Mouse (Mus musculus): ENCODE measurements at regions not wholly inside any gene's neighbourhood (a gene's known extent, or its start where the extent isn't known, plus 50 kb on each side); places are given as distances from the start of the nearest gene placed in this dataset.
"Not testable (repeated sequence)": the region's sequence is repeated elsewhere in the genome, so short reads cannot be mapped to it uniquely, and the experiment has no call there.

- DNase-seq (ENCODE audit: low spot score): no peak
- Histone ChIP-seq H3K9me3 (ENCODE audit: control insufficient read depth, low read length) (no peaks in the 10 kb centered on the region), H3K36me3 (ENCODE audit: control insufficient read depth, insufficient read depth, low read length) (no peaks in the 10 kb centered on the region), H3K4me1 (replicated peaks; ENCODE audit: control insufficient read depth, insufficient read depth, low read length) (no peaks in the 10 kb centered on the region), H3K27ac (ENCODE audit: low read depth, low read length) (no peak overlapping the region), H3K9ac (ENCODE audit: low read length) (no peak overlapping the region), H3K27me3 (ENCODE audit: control insufficient read depth, insufficient read depth, low read length) (no peaks in the 10 kb centered on the region), H3K4me2 (ENCODE audit: low read depth, low read length, severe bottlenecking) (no peak overlapping the region), H3K4me3 (ENCODE audit: low read depth, low read length) (no peak overlapping the region)
- WGBS: 86% methylated on average over 6 of the region's 6 CpGs
- no peak for ATAC-seq (replicated peaks; ENCODE audit: low FRiP score)
Measured at GRCm38 (mm10) chr6:31141486-31141885, 182.6 kb upstream of the Klf14 start.

DNA sequence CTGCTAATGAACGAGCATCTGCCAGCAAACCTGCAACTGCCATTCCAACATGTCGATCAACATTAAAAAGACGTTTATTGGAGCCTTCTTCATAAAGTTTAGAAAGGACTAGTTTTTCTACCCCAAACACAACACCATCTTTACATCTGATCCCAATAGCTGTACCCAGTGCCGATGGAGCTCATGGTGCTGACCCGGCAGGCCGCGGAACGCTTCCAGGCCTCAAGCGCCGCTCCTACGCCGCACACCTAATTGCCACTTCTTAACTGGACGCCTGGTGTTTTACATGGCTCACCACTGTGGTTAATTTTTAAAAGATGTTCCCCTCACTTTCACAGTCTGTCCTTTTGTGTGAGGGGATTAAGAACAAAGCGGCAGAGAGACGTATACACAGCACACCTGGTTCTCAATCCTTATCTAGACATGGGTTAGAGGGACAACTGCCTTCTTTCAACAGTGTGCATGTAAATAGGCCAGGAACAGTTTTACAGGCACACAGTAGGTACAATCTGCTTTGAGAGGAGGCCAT, 183.7 kb upstream of the Klf14 start:
- not testable (repeated sequence) for H3K4me2 ChIP-seq (ENCODE audit: low read depth, low read length, severe bottlenecking); DNase-seq (ENCODE audit: low spot score); H3K9ac ChIP-seq (ENCODE audit: low read length); H3K4me3 ChIP-seq (ENCODE audit: low read depth, low read length); H3K4me1 ChIP-seq (replicated peaks; ENCODE audit: control insufficient read depth, insufficient read depth, low read length); H3K27me3 ChIP-seq (ENCODE audit: control insufficient read depth, insufficient read depth, low read length); ATAC-seq (replicated peaks; ENCODE audit: low FRiP score); H3K36me3 ChIP-seq (ENCODE audit: control insufficient read depth, insufficient read depth, low read length); H3K9me3 ChIP-seq (ENCODE audit: control insufficient read depth, low read length); H3K27ac ChIP-seq (ENCODE audit: low read depth, low read length)
- WGBS: 90% methylated on average over 15 of the region's 15 CpGs

DNA sequence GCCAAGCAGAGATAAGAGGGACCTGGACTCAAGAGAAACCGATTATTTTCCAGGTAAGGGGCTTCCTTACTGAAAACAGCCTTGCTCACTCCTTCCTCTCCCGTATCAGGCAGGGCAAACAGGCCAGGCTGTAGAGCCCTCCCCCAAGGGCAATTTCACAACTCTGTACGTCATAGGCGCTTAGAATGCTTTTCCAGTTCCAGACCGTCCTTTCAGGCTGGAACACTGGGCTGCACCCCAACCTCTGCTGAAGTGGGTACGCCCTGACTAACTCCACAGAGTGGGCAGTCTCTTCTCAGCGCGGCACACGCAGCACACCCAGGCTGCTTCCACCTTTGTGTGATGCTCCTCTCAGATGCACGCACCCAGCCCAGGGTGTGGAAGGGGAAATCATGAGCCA, 186.8 kb upstream of the Klf14 start:
- no peaks in the 10 kb centered on the region for H3K27me3 ChIP-seq (ENCODE audit: control insufficient read depth, insufficient read depth, low read length)
- H3K9ac ChIP-seq (ENCODE audit: low read length): no peak overlapping the region
- no peak for ATAC-seq (replicated peaks; ENCODE audit: low FRiP score)
- DNase-seq (ENCODE audit: low spot score): no peak
- no peaks in the 10 kb centered on the region for H3K9me3 ChIP-seq (ENCODE audit: control insufficient read depth, low read length)
- H3K4me1 ChIP-seq (replicated peaks; ENCODE audit: control insufficient read depth, insufficient read depth, low read length): no peaks in the 10 kb centered on the region
- H3K4me3 ChIP-seq (ENCODE audit: low read depth, low read length): no peak overlapping the region
- WGBS: 86% methylated on average over 10 of the region's 10 CpGs
- H3K36me3 ChIP-seq (ENCODE audit: control insufficient read depth, insufficient read depth, low read length): no peaks in the 10 kb centered on the region
- no peak overlapping the region for H3K27ac ChIP-seq (ENCODE audit: low read depth, low read length)
- H3K4me2 ChIP-seq (ENCODE audit: low read depth, low read length, severe bottlenecking): no peak overlapping the region

GRCm38 (mm10) chr6:31146779-31147178, 187.9 kb upstream of the Klf14 start:
- whole genome bisulfite sequencing: 42% methylated on average over 5 of the region's 5 CpGs
- Histone ChIP-seq H3K27ac (ENCODE audit: low read depth, low read length) (no peak overlapping the region), H3K27me3 (ENCODE audit: control insufficient read depth, insufficient read depth, low read length) (no peaks in the 10 kb centered on the region), H3K4me1 (replicated peaks; ENCODE audit: control insufficient read depth, insufficient read depth, low read length) (no peaks in the 10 kb centered on the region), H3K4me3 (ENCODE audit: low read depth, low read length) (no peak overlapping the region), H3K9ac (ENCODE audit: low read length) (no peak overlapping the region), H3K9me3 (ENCODE audit: control insufficient read depth, low read length) (no peaks in the 10 kb centered on the region), H3K4me2 (ENCODE audit: low read depth, low read length, severe bottlenecking) (no peak overlapping the region), H3K36me3 (ENCODE audit: control insufficient read depth, insufficient read depth, low read length) (no peaks in the 10 kb centered on the region)
- ATAC-seq (replicated peaks; ENCODE audit: low FRiP score) (no peak), DNase-seq (ENCODE audit: low spot score) (no peak)

- Histone ChIP-seq H3K9ac (ENCODE audit: low read length) (no peak overlapping the region), H3K36me3 (ENCODE audit: control insufficient read depth, insufficient read depth, low read length) (no peaks in the 10 kb centered on the region), H3K27me3 (ENCODE audit: control insufficient read depth, insufficient read depth, low read length) (no peaks in the 10 kb centered on the region), H3K9me3 (ENCODE audit: control insufficient read depth, low read length) (no peaks in the 10 kb centered on the region), H3K27ac (ENCODE audit: low read depth, low read length) (no peak overlapping the region), H3K4me2 (ENCODE audit: low read depth, low read length, severe bottlenecking) (no peak overlapping the region), H3K4me1 (replicated peaks; ENCODE audit: control insufficient read depth, insufficient read depth, low read length) (no peaks in the 10 kb centered on the region), H3K4me3 (ENCODE audit: low read depth, low read length) (no peak overlapping the region)
- 82% methylated on average over 10 of the region's 10 CpGs for WGBS
- ATAC-seq (replicated peaks; ENCODE audit: low FRiP score): no peak
- no peak for DNase-seq (ENCODE audit: low spot score)
Measured at GRCm38 (mm10) chr6:31147682-31148081, 188.8 kb upstream of the Klf14 start.

DNA sequence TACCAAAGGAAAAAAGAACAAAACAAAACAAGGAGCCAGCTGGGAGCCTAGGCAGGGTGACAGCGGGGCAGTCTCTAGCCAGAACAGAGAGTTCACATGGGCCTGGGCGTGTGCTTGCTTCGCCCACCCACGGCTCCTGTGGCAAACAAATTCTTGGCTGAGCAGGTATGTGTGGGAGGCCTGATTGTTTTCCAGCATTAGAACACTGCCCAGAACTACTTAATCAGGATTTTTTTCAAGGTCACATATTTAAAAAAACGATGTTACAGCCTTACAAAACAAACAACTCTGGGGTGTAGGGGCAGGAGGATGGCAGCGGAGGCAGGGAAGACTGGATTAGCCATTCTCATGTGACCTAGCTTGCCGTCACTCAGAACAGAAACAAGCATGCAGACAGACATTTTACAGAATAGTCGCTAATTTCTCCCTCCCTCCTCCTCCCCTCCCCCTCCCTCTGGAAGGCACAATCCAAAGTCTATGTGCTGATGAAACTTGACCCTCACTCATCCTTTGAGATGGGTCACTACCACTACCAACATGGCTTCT, 189.5 kb upstream of the Klf14 start:
- H3K36me3 ChIP-seq (ENCODE audit: control insufficient read depth, insufficient read depth, low read length): no peaks in the 10 kb centered on the region
- H3K4me3 ChIP-seq (ENCODE audit: low read depth, low read length): no peak overlapping the region
- no peak for DNase-seq (ENCODE audit: low spot score)
- no peaks in the 10 kb centered on the region for H3K27me3 ChIP-seq (ENCODE audit: control insufficient read depth, insufficient read depth, low read length)
- H3K4me2 ChIP-seq (ENCODE audit: low read depth, low read length, severe bottlenecking): no peak overlapping the region
- H3K9ac ChIP-seq (ENCODE audit: low read length): no peak overlapping the region
- no peak overlapping the region for H3K27ac ChIP-seq (ENCODE audit: low read depth, low read length)
- H3K9me3 ChIP-seq (ENCODE audit: control insufficient read depth, low read length): no peaks in the 10 kb centered on the region
- ATAC-seq (replicated peaks; ENCODE audit: low FRiP score): no peak
- WGBS: 72% methylated on average over 8 of the region's 8 CpGs
- no peaks in the 10 kb centered on the region for H3K4me1 ChIP-seq (replicated peaks; ENCODE audit: control insufficient read depth, insufficient read depth, low read length)

DNA sequence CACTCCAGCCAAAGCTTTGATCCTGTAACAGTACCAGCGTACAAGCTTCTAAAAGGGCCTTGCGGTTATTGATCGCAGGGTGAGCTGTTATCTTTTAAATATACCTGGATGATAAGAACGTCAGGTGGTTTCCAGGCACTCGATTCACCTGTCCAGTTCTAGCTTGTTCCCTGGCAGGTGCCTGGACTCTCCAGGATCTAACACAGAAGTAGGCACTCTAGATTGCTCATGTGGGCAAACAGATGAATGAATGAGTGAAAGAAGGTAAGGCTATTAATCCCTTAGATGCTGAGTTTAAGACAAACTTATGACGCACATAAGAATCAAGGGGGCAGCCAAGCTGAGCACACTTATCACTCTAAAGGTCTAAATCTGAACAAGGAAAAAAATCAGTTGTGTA, 190.3 kb upstream of the Klf14 start:
- H3K36me3 ChIP-seq (ENCODE audit: control insufficient read depth, insufficient read depth, low read length): no peaks in the 10 kb centered on the region
- 85% methylated on average over 6 of the region's 6 CpGs for WGBS
- H3K4me3 ChIP-seq (ENCODE audit: low read depth, low read length): no peak overlapping the region
- DNase-seq (ENCODE audit: low spot score) (no peak), ATAC-seq (replicated peaks; ENCODE audit: low FRiP score) (no peak)
- no peak overlapping the region for H3K9ac ChIP-seq (ENCODE audit: low read length)
- no peaks in the 10 kb centered on the region for H3K9me3 ChIP-seq (ENCODE audit: control insufficient read depth, low read length)
- no peaks in the 10 kb centered on the region for H3K4me1 ChIP-seq (replicated peaks; ENCODE audit: control insufficient read depth, insufficient read depth, low read length)
- H3K27me3 ChIP-seq (ENCODE audit: control insufficient read depth, insufficient read depth, low read length): no peaks in the 10 kb centered on the region
- H3K4me2 ChIP-seq (ENCODE audit: low read depth, low read length, severe bottlenecking): no peak overlapping the region
- H3K27ac ChIP-seq (ENCODE audit: low read depth, low read length): no peak overlapping the region

DNA sequence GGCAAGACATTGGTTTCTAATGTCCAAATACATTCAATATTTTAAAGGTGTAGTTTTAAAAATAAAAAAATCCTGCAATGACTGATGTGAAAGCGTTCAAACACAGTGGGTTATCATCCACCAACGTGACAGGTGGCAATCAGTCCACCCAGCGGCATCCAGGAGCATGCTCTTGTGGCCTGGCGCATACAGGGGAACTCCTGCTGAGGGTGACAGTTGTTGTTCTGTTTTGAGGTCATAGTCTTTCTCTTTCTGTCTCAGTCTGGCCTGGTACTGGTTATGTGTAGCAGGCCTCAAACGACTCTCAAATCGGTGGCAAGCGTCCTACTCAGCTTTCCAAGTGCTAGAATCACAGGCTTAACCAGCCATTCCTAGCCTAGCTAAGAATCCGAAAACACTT, 191.5 kb upstream of the Klf14 start:
- no peaks in the 10 kb centered on the region for H3K9me3 ChIP-seq (ENCODE audit: control insufficient read depth, low read length)
- no peaks in the 10 kb centered on the region for H3K36me3 ChIP-seq (ENCODE audit: control insufficient read depth, insufficient read depth, low read length)
- H3K9ac ChIP-seq (ENCODE audit: low read length): no peak overlapping the region
- no peak for DNase-seq (ENCODE audit: low spot score)
- no peak overlapping the region for H3K27ac ChIP-seq (ENCODE audit: low read depth, low read length)
- H3K4me1 ChIP-seq (replicated peaks; ENCODE audit: control insufficient read depth, insufficient read depth, low read length): no peaks in the 10 kb centered on the region
- WGBS: 89% methylated on average over 8 of the region's 8 CpGs
- ATAC-seq (replicated peaks; ENCODE audit: low FRiP score): no peak
- H3K27me3 ChIP-seq (ENCODE audit: control insufficient read depth, insufficient read depth, low read length): no peaks in the 10 kb centered on the region
- no peak overlapping the region for H3K4me3 ChIP-seq (ENCODE audit: low read depth, low read length)
- H3K4me2 ChIP-seq (ENCODE audit: low read depth, low read length, severe bottlenecking): no peak overlapping the region

GRCm38 (mm10) chr6:31155857-31156256, 197.0 kb upstream of the Klf14 start:
- ATAC-seq (replicated peaks; ENCODE audit: low FRiP score): no peak

More at GRCm38 (mm10) chr6:31155857-31156256, 197.0 kb upstream of the Klf14 start:
- Histone ChIP-seq H3K9me3 (ENCODE audit: control insufficient read depth, low read length) (no peaks in the 10 kb centered on the region), H3K27ac (ENCODE audit: low read depth, low read length) (no peak overlapping the region), H3K9ac (ENCODE audit: low read length) (no peak overlapping the region), H3K27me3 (ENCODE audit: control insufficient read depth, insufficient read depth, low read length) (no peaks in the 10 kb centered on the region), H3K4me2 (ENCODE audit: low read depth, low read length, severe bottlenecking) (no peak overlapping the region), H3K36me3 (ENCODE audit: control insufficient read depth, insufficient read depth, low read length) (no peaks in the 10 kb centered on the region), H3K4me1 (replicated peaks; ENCODE audit: control insufficient read depth, insufficient read depth, low read length) (peaks cover 12% of the 10 kb centered on the region; the same call in 1 of the 2 replicates), H3K4me3 (ENCODE audit: low read depth, low read length) (no peak overlapping the region)
- peak; percentile 56 for DNase-seq (ENCODE audit: low spot score)
- WGBS: 31% methylated on average over 5 of the region's 5 CpGs
